Mouse (Mus musculus): ENCODE measurements around the gene Kifc3. TPM values are rescaled to one million over a fixed set of nuclear protein-coding genes. Genes with fewer than 3 reads are reported as not detected.

Kifc3 gene
- total and polyA plus RNA-seq, 3 experiments, result 10.6 to 19.1 TPM; not detected in 1

- Histone ChIP-seq H3K4me1 (ENCODE audit: control insufficient read depth in 1 of 2, insufficient read depth in 2 of 2, low read length in 2 of 2) (no peaks in the 10 kb centered on the region), H3K79me2 (ENCODE audit: control insufficient read depth, insufficient read depth, low read length, poor library complexity) (no peaks in the 10 kb centered on the region), H3K36me3 (ENCODE audit: control insufficient read depth in 1 of 2, insufficient read depth in 2 of 2, low read length in 2 of 2) (no peaks in the 10 kb centered on the region), H3K4me3 (ENCODE audit: control insufficient read depth in 1 of 2, insufficient read depth in 1 of 2, low read depth in 2 of 2, low read length in 2 of 2) (no peak overlapping the region), H3K9ac (ENCODE audit: control insufficient read depth, low read depth, low read length, poor library complexity, severe bottlenecking) (no peak overlapping the region), H3K9me3 (replicated peaks; ENCODE audit: insufficient read depth, low read length) (no peaks in the 10 kb centered on the region), H3K27ac (ENCODE audit: control insufficient read depth, low read depth, low read length) (no peak overlapping the region), H3K27me3 (ENCODE audit: control insufficient read depth in 1 of 2, insufficient read depth in 2 of 2, low read length in 2 of 2) (peaks cover under 1 to 2% of the 10 kb centered on the region in 2 experiments; a peak in 3 of 4 replicates)
- DNase-seq (ENCODE audit: low read depth, low spot score), result no peak
- TF ChIP-seq TCF12 (IDR thresholded peaks at IDR 0.05; ENCODE audit: low read depth, low read length), result 0 out of 2 replicates have a peak, but pooled peaks have one; percentile 16
- no peak for TF ChIP-seq HCFC1 (IDR thresholded peaks at IDR 0.05; ENCODE audit: low read depth, low read length)
- no peak for TF ChIP-seq MYB (IDR thresholded peaks at IDR 0.05; ENCODE audit: low read depth, low read length)
- TF ChIP-seq JUND (IDR thresholded peaks at IDR 0.05; ENCODE audit: low read depth, low read length), result no peak
- no peak for TF ChIP-seq TAL1 (IDR thresholded peaks at IDR 0.05; ENCODE audit: low read length)
- no peak for TF ChIP-seq RCOR1 (IDR thresholded peaks at IDR 0.05; ENCODE audit: low read depth, low read length)
- TF ChIP-seq UBTF (IDR thresholded peaks at IDR 0.05; ENCODE audit: borderline replicate concordance, insufficient read depth, low read depth, low read length), result no peak
- TF ChIP-seq GATA1 (IDR thresholded peaks at IDR 0.05; ENCODE audit: low read depth, low read length), result no peak
- TF ChIP-seq EP300 (IDR thresholded peaks at IDR 0.05; ENCODE audit: low read depth in 1 of 2, low read length in 2 of 2), result peak in 1 of 2 experiments; percentile 26; a peak in 1 of 4 replicates
Observed at GRCm38 (mm10) chr8:95181850-95182249, 20.8 kb downstream of the Kifc3 start.

DNA sequence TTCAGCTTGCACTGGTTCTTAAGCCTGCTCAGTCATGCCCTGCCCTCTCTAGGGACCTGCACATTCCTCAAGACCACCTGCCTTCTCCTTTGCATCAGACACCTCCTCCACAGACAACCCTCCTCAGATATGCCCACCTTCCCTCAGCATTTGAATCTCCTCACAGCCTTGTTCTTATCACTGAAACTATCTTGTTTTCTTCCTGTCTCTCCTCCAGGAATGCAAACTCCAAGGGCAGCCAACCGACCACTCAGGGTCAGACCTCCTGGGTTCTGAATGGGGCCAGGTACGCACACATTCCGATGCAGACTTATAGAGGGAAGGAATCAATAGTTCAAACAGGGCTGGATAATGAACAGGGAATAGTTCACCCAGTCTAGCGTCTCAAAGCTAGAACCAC, 24.4 kb downstream of the Kifc3 start:
- Histone ChIP-seq H3K27me3 (ENCODE audit: control insufficient read depth in 1 of 2, insufficient read depth in 2 of 2, low read length in 2 of 2) (peaks cover 0 to 2% of the 10 kb centered on the region in 2 experiments; a peak in 2 of 4 replicates), H3K4me3 (ENCODE audit: control insufficient read depth in 1 of 2, insufficient read depth in 1 of 2, low read depth in 2 of 2, low read length in 2 of 2) (no peak overlapping the region), H3K27ac (ENCODE audit: control insufficient read depth, low read depth, low read length) (no peak overlapping the region), H3K9me3 (replicated peaks; ENCODE audit: insufficient read depth, low read length) (no peaks in the 10 kb centered on the region), H3K36me3 (ENCODE audit: control insufficient read depth in 1 of 2, insufficient read depth in 2 of 2, low read length in 2 of 2) (no peaks in the 10 kb centered on the region), H3K4me1 (ENCODE audit: control insufficient read depth in 1 of 2, insufficient read depth in 2 of 2, low read length in 2 of 2) (no peaks in the 10 kb centered on the region), H3K79me2 (ENCODE audit: control insufficient read depth, insufficient read depth, low read length, poor library complexity) (no peaks in the 10 kb centered on the region), H3K9ac (ENCODE audit: control insufficient read depth, low read depth, low read length, poor library complexity, severe bottlenecking) (no peak overlapping the region)
- TF ChIP-seq NRF1 (IDR thresholded peaks at IDR 0.05; ENCODE audit: insufficient read depth, low read depth, low read length, poor library complexity, severe bottlenecking), result no peak
- no peak for TF ChIP-seq GABPA (IDR thresholded peaks at IDR 0.05; ENCODE audit: low read depth, low read length)
- TF ChIP-seq MAZ (IDR thresholded peaks at IDR 0.05; ENCODE audit: low read depth, low read length), result no peak
- TF ChIP-seq ELF1 (IDR thresholded peaks at IDR 0.05; ENCODE audit: low read depth, low read length), result no peak
- no peak for TF ChIP-seq MAFK (IDR thresholded peaks at IDR 0.05; ENCODE audit: borderline replicate concordance, low read depth, low read length)
- no peak for TF ChIP-seq TAL1 (IDR thresholded peaks at IDR 0.05; ENCODE audit: low read length)
- TF ChIP-seq RCOR1 (IDR thresholded peaks at IDR 0.05; ENCODE audit: low read depth, low read length), result no peak
- no peak for TF ChIP-seq POLR2AphosphoS2 (IDR thresholded peaks at IDR 0.05; ENCODE audit: low read length)
- no peak for DNase-seq (ENCODE audit: low read depth, low spot score)

Data from MEL (cell line).